Mouse (Mus musculus) hindbrain, postnatal 0 days (tissue): ENCODE data around the gene Tgfbi. TPM values are rescaled to one million over a fixed set of nuclear protein-coding genes. Genes with fewer than 3 reads are reported as not detected.

Source experiments
- ATAC-seq: fragments of 200-750 bp; cut with Nextera tagmentation; 2 replicates; pipeline ENCODE4 v1.8.0; 2017; ENCODE audit warnings: mild to moderate bottlenecking, moderate TSS enrichment, moderate library complexity
- DNase-seq: peaks from one replicate; pipeline ENCODE4 v3.0.0-alpha.2; 2015; ENCODE audit warnings: low spot score
- H3K27ac ChIP-seq: fragments of 300-500 bp; sonication (generic); 2 replicates; pipeline ENCODE4 v1.5.1; 2014; ENCODE audit warnings: mild to moderate bottlenecking
- H3K27me3 ChIP-seq: fragments of 300-500 bp; sonication (generic); 2 replicates; pipeline ENCODE4 v1.6.1; 2014; ENCODE audit warnings: low read length, mixed read lengths; ENCODE audit not compliant: insufficient read depth
- H3K36me3 ChIP-seq: fragments of 300-500 bp; sonication (generic); 2 replicates; pipeline ENCODE4 v1.6.1; 2014; ENCODE audit warnings: low read length, mixed read lengths; ENCODE audit not compliant: insufficient read depth
- H3K4me1 ChIP-seq: fragments of 300-500 bp; sonication (generic); 2 replicates; pipeline ENCODE4 v1.6.1; 2014; ENCODE audit warnings: antibody characterized with exemption, low read length, mixed read lengths; ENCODE audit not compliant: insufficient read depth
- H3K4me2 ChIP-seq: fragments of 300-500 bp; sonication (generic); 2 replicates; pipeline ENCODE4 v1.6.1; 2014; ENCODE audit warnings: low read depth, mild to moderate bottlenecking, low read length, moderate library complexity, mixed read lengths
- H3K4me3 ChIP-seq: fragments of 300-500 bp; sonication (generic); 2 replicates; pipeline ENCODE4 v1.5.1; 2014; ENCODE audit warnings: low read length
- H3K9ac ChIP-seq: fragments of 300-500 bp; sonication (generic); replicated peaks from 2 replicates; pipeline ENCODE4 v1.6.1; 2014; ENCODE audit warnings: mild to moderate bottlenecking, low read length, moderate library complexity, mixed read lengths
- H3K9me3 ChIP-seq: fragments of 300-500 bp; sonication (generic); 2 replicates; pipeline ENCODE4 v1.6.1; 2016; ENCODE audit warnings: low read length, mixed read lengths
- CTCF ChIP-seq: IDR thresholded peaks from 2 replicates; pipeline ENCODE4 v1.5.1; 2016; ENCODE audit warnings: antibody characterized with exemption, control low read depth, low read depth
- WGBS: fragments of 180-500 bp; shearing (Covaris S2); extraction: QIAGEN DNeasy Blood & Tissue Kit; methylation state at CpG from one replicate; pipeline ENCODE4 v1.1.7; 2014; 5-methylcytosine and 5-hydroxymethylcytosine counted together
- polyA plus RNA-seq: library from polyadenylated mRNA; unstranded; fragments of >200 nt; fragmentation: Nextera tagmentation; extraction: Ambion mirVana; gene quantifications from 2 replicates; pipeline ENCODE4 v1.2.1, GENCODE M21; 2015
- total RNA-seq: library from RNA; depleted of rRNA; stranded (reverse); fragments of >200 nt; gene quantifications from 2 replicates; pipeline ENCODE4 v1.2.3, GENCODE M21; 2014; rRNA removed

Gene Tgfbi
- total RNA-seq (4.9 and 8.6 TPM in 2 replicates), polyA plus RNA-seq (6.2 and 7.1 TPM in 2 replicates)

DNA sequence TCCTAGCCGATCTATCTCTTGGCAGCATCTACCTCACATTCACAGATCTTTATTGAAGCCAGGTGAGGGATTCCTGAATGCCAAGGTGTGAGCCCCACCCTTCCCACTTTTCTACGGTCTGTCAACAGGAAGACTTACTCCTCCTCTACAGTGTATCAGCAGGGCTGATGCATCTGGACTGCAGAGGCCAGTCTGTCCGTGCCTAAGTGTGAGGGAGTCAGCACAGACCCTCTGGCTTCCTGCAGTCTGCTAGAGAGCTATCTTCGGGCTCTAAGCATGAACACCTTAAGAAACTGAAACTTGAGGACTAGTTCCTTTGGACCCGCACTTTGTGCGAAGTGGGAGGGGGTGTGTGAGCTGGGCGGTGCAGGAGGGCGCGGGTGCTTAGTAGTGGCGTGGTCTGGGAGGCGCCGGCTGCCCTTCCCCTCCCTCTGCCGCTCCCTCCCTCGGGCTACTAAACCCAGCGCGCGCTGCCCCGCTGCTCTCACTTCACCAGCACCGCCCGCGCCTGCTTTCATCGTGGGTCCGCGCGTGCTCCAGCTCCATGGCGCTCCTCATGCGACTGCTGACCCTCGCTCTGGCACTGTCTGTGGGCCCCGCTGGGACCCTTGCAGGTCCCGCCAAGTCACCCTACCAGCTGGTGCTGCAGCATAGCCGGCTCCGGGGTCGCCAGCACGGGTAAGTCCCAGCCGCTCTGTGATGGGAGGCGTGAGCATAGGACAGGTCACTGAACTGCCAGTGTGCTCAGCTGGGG lies at the start of gene Tgfbi:
Gene Tgfbi (plus strand): TSS at position 421 of the 754 bp plus-strand sequence.
- Histone ChIP-seq H3K9ac (peak within 1 kb of the TSS; percentile 46), H3K4me1 (peaks cover 10% of the 10 kb centered on the region; the same call in 1 of the 2 replicates), H3K4me2 (peak within 1 kb of the TSS; percentile 79), H3K27ac (no peak within 1 kb of the TSS), H3K36me3 (no peaks in the 10 kb centered on the region), H3K27me3 (peaks cover 40% of the 10 kb centered on the region), H3K4me3 (peak within 1 kb of the TSS; percentile 42), H3K9me3 (no peaks in the 10 kb centered on the region)
- ATAC-seq = peak; percentile 46
- peak; percentile 51 for DNase-seq
- TF ChIP-seq CTCF = no peak
- WGBS = 4% methylated on average over 29 of the region's 36 CpGs

DNA sequence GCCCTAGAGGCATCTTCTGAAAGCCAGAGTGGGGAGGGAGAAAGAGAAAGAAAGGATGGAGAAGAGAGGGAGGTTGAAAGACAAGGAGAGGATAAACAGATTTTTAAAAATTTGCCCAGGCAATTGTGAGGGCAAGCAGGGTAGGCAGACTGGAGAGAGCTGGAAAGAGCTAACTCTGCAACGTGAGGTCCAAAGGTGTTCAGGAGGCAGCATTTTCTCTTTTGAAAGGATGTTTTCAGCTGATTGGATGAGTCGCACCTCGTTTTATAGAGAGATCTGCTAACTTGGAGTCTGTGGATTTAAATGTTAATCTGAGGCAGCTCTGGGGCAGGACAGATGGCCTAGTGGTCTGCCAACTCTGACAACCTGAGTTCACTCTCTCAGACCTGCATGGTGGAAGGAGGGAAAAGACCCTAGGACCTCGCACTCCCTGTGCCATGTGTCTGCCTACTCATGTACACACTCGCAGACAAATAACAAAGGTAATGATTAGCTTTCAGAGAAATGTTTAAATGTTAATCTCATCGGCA lies 49.4 kb upstream of the Tgfbi start:
- no peak overlapping the region for H3K27ac ChIP-seq
- TF ChIP-seq CTCF = no peak
- peaks cover 4% of the 10 kb centered on the region; the same call in 1 of the 2 replicates for H3K27me3 ChIP-seq
- no peak overlapping the region for H3K4me3 ChIP-seq
- H3K9ac ChIP-seq = no peak overlapping the region
- no peak for ATAC-seq
- H3K4me1 ChIP-seq = no peaks in the 10 kb centered on the region
- H3K9me3 ChIP-seq = no peaks in the 10 kb centered on the region
- no peaks in the 10 kb centered on the region for H3K36me3 ChIP-seq
- H3K4me2 ChIP-seq = no peak overlapping the region
- DNase-seq = no peak
- 84% methylated on average over 6 of the region's 6 CpGs for WGBS

DNA sequence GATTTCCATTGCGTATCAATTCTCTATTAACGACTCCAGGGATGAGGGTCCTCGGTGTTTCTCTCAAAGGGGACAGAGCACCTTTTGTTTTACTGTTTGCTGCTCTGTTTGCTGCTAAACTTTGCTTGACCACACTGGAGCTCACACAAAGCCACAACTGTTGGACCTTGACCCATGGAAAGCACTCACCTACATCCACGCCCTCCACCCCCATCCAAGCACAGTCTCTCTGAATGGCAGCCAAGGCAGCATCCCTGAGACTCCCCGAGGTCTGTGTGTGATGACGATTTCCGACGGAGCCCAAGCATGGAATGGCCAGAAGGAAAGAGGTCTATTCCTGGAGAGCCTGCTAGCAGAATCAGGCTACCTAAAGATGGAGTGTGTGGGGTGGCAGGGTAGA lies 48.2 kb upstream of the Tgfbi start:
- no peak for ATAC-seq

DNA sequence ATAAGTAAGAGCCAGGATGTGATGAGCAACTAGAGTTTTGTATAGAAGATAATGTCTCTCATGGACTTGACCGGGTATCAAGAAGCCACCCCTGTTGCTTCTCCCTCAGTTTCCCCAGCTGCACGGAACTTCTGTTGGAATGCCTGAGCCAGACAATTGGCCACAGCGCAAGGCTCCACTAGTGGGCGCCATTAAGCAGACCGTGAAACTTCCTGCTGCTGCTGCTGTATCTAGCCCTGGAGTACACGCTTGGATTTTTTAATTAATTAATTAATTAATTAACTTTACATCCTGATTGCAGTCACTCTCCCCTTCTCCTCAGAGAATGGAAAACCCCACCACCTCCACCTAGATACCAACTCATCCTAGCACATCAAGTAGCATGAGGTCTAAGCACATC lies 46.2 kb upstream of the Tgfbi start:
- H3K9me3 ChIP-seq = no peaks in the 10 kb centered on the region
- H3K36me3 ChIP-seq = no peaks in the 10 kb centered on the region
- peak; percentile 69 for TF ChIP-seq CTCF
- WGBS = 35% methylated on average over 6 of the region's 6 CpGs
- H3K4me3 ChIP-seq = no peak overlapping the region
- no peak overlapping the region for H3K4me2 ChIP-seq
- H3K9ac ChIP-seq = no peak overlapping the region
- no peaks in the 10 kb centered on the region for H3K4me1 ChIP-seq
- H3K27ac ChIP-seq = no peak overlapping the region
- H3K27me3 ChIP-seq = peaks cover 4% of the 10 kb centered on the region; the same call in 1 of the 2 replicates
- DNase-seq = peak; percentile 55
- ATAC-seq = no peak

More for the DNA sequence above, 48.2 kb upstream of the Tgfbi start:
- Histone ChIP-seq H3K4me2 (no peak overlapping the region), H3K36me3 (no peaks in the 10 kb centered on the region), H3K27ac (no peak overlapping the region), H3K9ac (no peak overlapping the region), H3K9me3 (no peaks in the 10 kb centered on the region), H3K4me3 (no peak overlapping the region), H3K27me3 (peaks cover 4% of the 10 kb centered on the region; the same call in 1 of the 2 replicates), H3K4me1 (no peaks in the 10 kb centered on the region)
- no peak for DNase-seq
- no peak for TF ChIP-seq CTCF
- WGBS = 68% methylated on average over 8 of the region's 8 CpGs

DNA sequence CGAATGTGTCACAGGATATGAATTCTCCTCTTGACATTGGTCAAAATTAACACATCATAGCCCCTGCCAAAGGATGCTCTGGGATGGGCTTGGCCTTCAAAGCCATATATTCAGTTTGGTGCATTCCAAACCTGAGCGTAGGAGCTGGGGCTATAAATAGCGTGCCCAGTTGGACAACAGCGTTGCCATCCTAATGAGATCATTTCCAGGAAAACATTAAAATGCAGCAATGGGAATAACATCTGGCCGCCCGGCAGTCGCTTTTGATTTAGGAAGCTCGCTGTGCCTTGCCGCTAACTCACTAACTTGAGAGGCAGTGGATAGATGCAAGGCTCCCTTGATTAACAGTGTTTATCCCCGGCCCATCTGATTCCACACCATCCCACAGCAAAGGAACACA lies 43.0 kb upstream of the Tgfbi start:
- no peak for ATAC-seq
- no peaks in the 10 kb centered on the region for H3K9me3 ChIP-seq
- H3K4me2 ChIP-seq = no peak overlapping the region
- H3K4me1 ChIP-seq = no peaks in the 10 kb centered on the region
- H3K9ac ChIP-seq = no peak overlapping the region
- TF ChIP-seq CTCF = no peak
- H3K36me3 ChIP-seq = no peaks in the 10 kb centered on the region
- 52% methylated on average over 10 of the region's 10 CpGs for WGBS
- no peak overlapping the region for H3K4me3 ChIP-seq
- DNase-seq = no peak
- no peaks in the 10 kb centered on the region for H3K27me3 ChIP-seq
- no peak overlapping the region for H3K27ac ChIP-seq

DNA sequence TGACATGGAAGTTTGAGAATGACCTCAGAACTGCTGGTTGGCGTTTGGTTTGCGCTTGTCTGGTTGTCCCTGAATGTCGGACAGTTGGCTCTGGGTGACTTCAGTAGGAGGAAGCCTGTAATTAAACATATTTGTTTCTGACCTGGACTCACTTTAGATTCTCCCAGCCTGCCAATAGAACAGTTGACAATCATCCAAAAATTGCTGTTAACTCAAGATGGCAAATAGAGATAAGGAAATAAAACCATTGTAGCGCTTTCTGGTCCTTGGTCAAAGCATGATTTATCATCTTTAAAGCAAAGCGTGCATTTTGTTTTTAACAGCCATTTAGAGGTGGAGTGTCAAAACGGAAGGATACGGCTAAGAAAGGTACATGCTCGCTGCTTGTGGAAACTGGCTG lies 37.7 kb upstream of the Tgfbi start:
- Histone ChIP-seq H3K9me3 (no peaks in the 10 kb centered on the region), H3K4me2 (no peak overlapping the region), H3K9ac (no peak overlapping the region), H3K27ac (no peak overlapping the region), H3K4me1 (no peaks in the 10 kb centered on the region), H3K4me3 (no peak overlapping the region), H3K27me3 (no peaks in the 10 kb centered on the region), H3K36me3 (no peaks in the 10 kb centered on the region)
- no peak for TF ChIP-seq CTCF
- 87% methylated on average over 8 of the region's 8 CpGs for WGBS
- ATAC-seq = no peak
- no peak for DNase-seq

DNA sequence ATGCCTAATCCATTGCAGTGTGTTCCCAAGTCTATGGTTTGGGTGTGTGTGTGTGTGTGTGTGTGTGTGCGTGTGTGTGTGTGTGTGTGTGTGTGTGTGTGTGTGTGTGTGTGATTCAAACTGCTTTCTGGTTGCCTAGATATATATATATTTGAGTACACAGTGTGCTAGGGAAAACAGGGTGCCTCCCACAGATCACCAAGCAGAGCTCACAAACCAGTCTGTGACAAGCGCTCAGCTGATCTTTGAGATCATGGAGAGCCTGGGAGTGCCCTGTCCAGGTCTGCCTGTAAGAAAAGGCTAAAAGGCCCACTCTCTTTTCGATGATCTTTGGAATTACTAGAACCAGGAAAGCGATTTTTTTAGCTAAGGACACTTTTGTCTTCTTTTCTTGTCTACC lies 34.2 kb upstream of the Tgfbi start:
- no peak for TF ChIP-seq CTCF
- H3K4me2 ChIP-seq = no peak overlapping the region
- no peaks in the 10 kb centered on the region for H3K4me1 ChIP-seq
- no peak overlapping the region for H3K27ac ChIP-seq
- no peaks in the 10 kb centered on the region for H3K27me3 ChIP-seq
- WGBS = 75% methylated on average over 4 of the region's 4 CpGs
- no peak overlapping the region for H3K4me3 ChIP-seq
- DNase-seq (no peak), ATAC-seq (no peak)
- no peak overlapping the region for H3K9ac ChIP-seq
- H3K9me3 ChIP-seq = no peaks in the 10 kb centered on the region
- H3K36me3 ChIP-seq = no peaks in the 10 kb centered on the region
